Mouse (Mus musculus): ENCODE data around the gene Neu3. TPM values are rescaled to one million over a fixed set of nuclear protein-coding genes. Genes with fewer than 3 reads are reported as not detected.

The Neu3 gene
- polyA plus RNA-seq, 1 experiment: 0.88 TPM

Other genes starting within 250 kb of the Neu3 start
- gene Tpbgl, start 201.3 kb downstream of the Neu3 start, polyA plus RNA-seq (2012; fragmentation: generic; extraction: Trizol): not detected
- 0.01 TPM for gene Slco2b1, start 117.1 kb downstream of the Neu3 start, polyA plus RNA-seq (2012; fragmentation: generic; extraction: Trizol)
- gene Olfr520, start 98.1 kb downstream of the Neu3 start, polyA plus RNA-seq (2012; fragmentation: generic; extraction: Trizol): not detected
- gene Olfr521, start 64.9 kb downstream of the Neu3 start, polyA plus RNA-seq (2012; fragmentation: generic; extraction: Trizol): not detected
- 0.31 TPM for gene Xrra1, start 30.7 kb upstream of the Neu3 start, polyA plus RNA-seq (2012; fragmentation: generic; extraction: Trizol)
- gene Spcs2, start 35.0 kb upstream of the Neu3 start, polyA plus RNA-seq (2012; fragmentation: generic; extraction: Trizol): 111 TPM
- gene Rnf169, start 152.0 kb upstream of the Neu3 start, polyA plus RNA-seq (2012; fragmentation: generic; extraction: Trizol): 3.0 TPM
- gene Chrdl2, start 177.8 kb upstream of the Neu3 start, polyA plus RNA-seq (2012; fragmentation: generic; extraction: Trizol): not detected